Mouse (Mus musculus): ENCODE measurements around the gene Rbm6.

GRCm38 (mm10) chr9:107729709-107730108, 143.3 kb downstream of the Rbm6 start:
- no peak for TF ChIP-seq CTCF (IDR thresholded peaks at IDR 0.05; ENCODE audit: extremely low read depth, insufficient read length, insufficient replicate concordance, low read depth, low read length)
- TF ChIP-seq POLR2A (IDR thresholded peaks at IDR 0.05; ENCODE audit: low read depth, low read length) = no peak
